Mouse (Mus musculus): ENCODE results near the gene Pea15a. TPM values are rescaled to one million over a fixed set of nuclear protein-coding genes. Genes with fewer than 3 reads are reported as not detected.

Pea15a gene
- total RNA-seq, 2 experiments from 2014 or later = 71.1 to 77.7 TPM

Other genes with a start within 250 kb of the Pea15a start
- gene Vangl2, start 178.4 kb downstream of the Pea15a start, total RNA-seq (2021) = 1 to 10 TPM; 4.3 to 5.9 TPM
- gene Nhlh1, start 149.2 kb downstream of the Pea15a start, total RNA-seq (2021) = not detected
- 100 to 1,000 TPM; 118 to 124 TPM for gene Copa, start 124.3 kb downstream of the Pea15a start, total RNA-seq (2021)
- gene Ncstn, start 124.0 kb downstream of the Pea15a start, total RNA-seq (2021) = 10 to 100 TPM; 54.9 to 59.5 TPM
- gene Pex19, start 80.0 kb downstream of the Pea15a start, total RNA-seq (2021) = 100 to 1,000 TPM; 122 to 124 TPM
- gene Dcaf8, start 58.7 kb downstream of the Pea15a start, total RNA-seq (2021) = 100 to 1,000 TPM; 117 to 122 TPM
- gene Casq1, start 13.1 kb upstream of the Pea15a start, total RNA-seq (2021) = 10 to 100 TPM; 10.1 to 12.9 TPM
- gene Atp1a4, start 51.6 kb upstream of the Pea15a start, total RNA-seq (2021) = not detected
- 10 to 100 TPM; 13.8 to 16.3 TPM for gene Igsf8, start 54.8 kb upstream of the Pea15a start, total RNA-seq (2021)
- 100 to 1,000 TPM; 448 to 458 TPM for gene Atp1a2, start 91.3 kb upstream of the Pea15a start, total RNA-seq (2021)
- not detected for gene Kcnj9, start 122.5 kb upstream of the Pea15a start, total RNA-seq (2021)
- gene Kcnj10, start 134.4 kb upstream of the Pea15a start, total RNA-seq (2021) = under 1 TPM; 0.10 to 0.22 TPM
- gene Pigm, start 169.7 kb upstream of the Pea15a start, total RNA-seq (2021) = 1 to 10 TPM; 6.4 to 7.1 TPM